Mouse (Mus musculus) MEL (cell line): ENCODE measurements around the gene Mettl3.

Experiments used
- CTCF ChIP-seq, 3 experiments: IDR thresholded peaks in 2 of 3; conservative IDR thresholded peaks in 1 of 3; 2 replicates each; pipeline ENCODE4 v1.5.1; 2011 to 2012; ENCODE audit warnings: low read length in 3 of 3, low read depth in 2 of 3, mild to moderate bottlenecking in 2 of 3, improper control_type of control experiment in 1 of 3, inconsistent platforms in 1 of 3, mixed read lengths in 1 of 3, moderate library complexity in 1 of 3; ENCODE audit not compliant: control insufficient read depth in 1 of 3, insufficient read depth in 1 of 3, poor library complexity in 1 of 3, severe bottlenecking in 1 of 3
- JUND ChIP-seq: IDR thresholded peaks from 2 replicates; pipeline ENCODE4 v1.6.1; 2011; ENCODE audit warnings: low read depth, mild to moderate bottlenecking, improper control_type of control experiment, low read length
- MYC ChIP-seq: IDR thresholded peaks from 2 replicates; pipeline ENCODE4 v1.6.1; 2011; ENCODE audit warnings: low read depth, mild to moderate bottlenecking, low read length, improper control_type of control experiment, moderate library complexity
- NELFE ChIP-seq: IDR thresholded peaks from 2 replicates; pipeline ENCODE4 v1.6.1; 2011; ENCODE audit warnings: low read depth, low read length, improper control_type of control experiment
- POLR2A ChIP-seq, 2 experiments: IDR thresholded peaks; 2 replicates each; pipeline ENCODE4 v1.6.1; 2011 to 2012; ENCODE audit warnings: low read length in 2 of 2, mild to moderate bottlenecking in 2 of 2, control low read depth in 1 of 2, improper control_type of control experiment in 1 of 2, low read depth in 1 of 2, moderate library complexity in 1 of 2; ENCODE audit not compliant: control insufficient read depth in 1 of 2, insufficient read depth in 1 of 2, poor library complexity in 1 of 2

- TF ChIP-seq NELFE (peak; percentile 90), POLR2A (IDR thresholded peaks at IDR 0.05; ENCODE audit: control insufficient read depth in 1 of 2, insufficient read depth in 1 of 2, low read depth in 1 of 2, low read length in 2 of 2, poor library complexity in 1 of 2) (peak; percentile 74 to 93; a peak in 3 of 4 replicates), JUND (no peak), CTCF (IDR thresholded peaks at IDR 0.05 in 2 of 3, conservative IDR thresholded peaks at IDR 0.05 in 1 of 3; ENCODE audit: control insufficient read depth in 1 of 3, insufficient read depth in 1 of 3, low read depth in 2 of 3, low read length in 3 of 3, poor library complexity in 1 of 3, severe bottlenecking in 1 of 3) (no peak; a peak in 1 of 6 replicates), MYC (peak; percentile 79)
Observed at GRCm38 (mm10) chr14:52304644-52305271, at the start of gene Mettl3.
